Mouse (Mus musculus): ENCODE measurements around the gene Gm10490. TPM values are rescaled to one million over a fixed set of nuclear protein-coding genes. Genes with fewer than 3 reads are reported as not detected.
A peak's percentile ranks its signal among the peaks of the same experiment; 100 is the strongest.
"Not testable (repeated sequence)": the region's sequence is repeated elsewhere in the genome, so short reads cannot be mapped to it uniquely, and the experiment has no call there.

The Gm10490 gene
- not detected in 2 replicates for polyA plus RNA-seq (2014; fragmentation: Nextera tagmentation; extraction: Ambion mirVana)

GRCm38 (mm10) chrX:7909242-7909641 lies at the start of gene Gm10490:
Gm10490 (plus strand) TSS chrX:7909542.
- H3K9ac ChIP-seq (ENCODE audit: low read depth, low read length); H3K36me3 ChIP-seq (ENCODE audit: control insufficient read depth, insufficient read depth, low read length); ATAC-seq (ENCODE audit: low FRiP score, low TSS enrichment); H3K4me1 ChIP-seq (ENCODE audit: control insufficient read depth, insufficient read depth, low read length); H3K9me3 ChIP-seq (ENCODE audit: control insufficient read depth, low read length); H3K4me3 ChIP-seq (ENCODE audit: low read length); H3K27me3 ChIP-seq (ENCODE audit: control insufficient read depth, insufficient read depth, low read length); H3K27ac ChIP-seq (ENCODE audit: low read depth, low read length); H3K4me2 ChIP-seq (replicated peaks; ENCODE audit: low read depth, low read length): not testable (repeated sequence)
- 91% methylated on average over 4 of the region's 4 CpGs for WGBS

GRCm38 (mm10) chrX:7863181-7863580 lies 46.2 kb upstream of the Gm10490 start:
- H3K27ac ChIP-seq (ENCODE audit: low read depth, low read length) = no peak overlapping the region
- H3K27me3 ChIP-seq (ENCODE audit: control insufficient read depth, insufficient read depth, low read length) = no peaks in the 10 kb centered on the region
- ATAC-seq (ENCODE audit: low FRiP score, low TSS enrichment) = no peak
- H3K9ac ChIP-seq (ENCODE audit: low read depth, low read length) = no peak overlapping the region
- H3K4me2 ChIP-seq (replicated peaks; ENCODE audit: low read depth, low read length) = no peak overlapping the region
- peaks cover 6% of the 10 kb centered on the region; the same call in 1 of the 2 replicates for H3K36me3 ChIP-seq (ENCODE audit: control insufficient read depth, insufficient read depth, low read length)
- H3K4me3 ChIP-seq (ENCODE audit: low read length) = no peak overlapping the region
- no peaks in the 10 kb centered on the region for H3K4me1 ChIP-seq (ENCODE audit: control insufficient read depth, insufficient read depth, low read length)
- no peaks in the 10 kb centered on the region for H3K9me3 ChIP-seq (ENCODE audit: control insufficient read depth, low read length)
- WGBS = 95% methylated on average over 1 of the region's 1 CpGs

DNA sequence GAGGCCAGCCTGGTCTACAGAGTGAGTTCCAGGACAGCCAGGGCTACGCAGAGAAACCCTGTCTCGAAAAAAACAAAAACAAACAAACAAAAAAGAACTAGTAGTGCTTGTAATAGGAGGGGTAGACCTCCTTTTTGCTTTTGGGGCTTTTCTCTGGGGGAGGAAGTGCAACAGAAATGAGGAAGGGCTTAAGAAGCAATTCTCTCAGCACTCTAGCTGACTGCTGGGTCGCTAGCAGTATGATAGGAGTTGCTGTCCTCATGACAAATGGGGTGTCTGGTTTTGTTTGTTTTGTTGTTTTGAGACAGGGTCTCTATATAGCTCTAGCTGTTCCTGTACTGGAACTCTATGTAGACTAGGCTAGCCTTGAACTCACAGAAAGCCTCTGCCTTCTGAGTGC lies 44.8 kb upstream of the Gm10490 start:
- peaks cover 8% of the 10 kb centered on the region; the same call in 1 of the 2 replicates for H3K36me3 ChIP-seq (ENCODE audit: control insufficient read depth, insufficient read depth, low read length)
- no peaks in the 10 kb centered on the region for H3K9me3 ChIP-seq (ENCODE audit: control insufficient read depth, low read length)
- 69% methylated on average over 3 of the region's 3 CpGs for WGBS
- no peak overlapping the region for H3K27ac ChIP-seq (ENCODE audit: low read depth, low read length)
- no peak overlapping the region for H3K4me2 ChIP-seq (replicated peaks; ENCODE audit: low read depth, low read length)
- H3K4me1 ChIP-seq (ENCODE audit: control insufficient read depth, insufficient read depth, low read length) = no peaks in the 10 kb centered on the region
- no peak overlapping the region for H3K4me3 ChIP-seq (ENCODE audit: low read length)
- no peaks in the 10 kb centered on the region for H3K27me3 ChIP-seq (ENCODE audit: control insufficient read depth, insufficient read depth, low read length)
- no peak overlapping the region for H3K9ac ChIP-seq (ENCODE audit: low read depth, low read length)
- ATAC-seq (ENCODE audit: low FRiP score, low TSS enrichment) = no peak

GRCm38 (mm10) chrX:7865343-7865742 lies 44.0 kb upstream of the Gm10490 start:
- H3K9ac ChIP-seq (ENCODE audit: low read depth, low read length) = no peak overlapping the region
- 58% methylated on average over 2 of the region's 2 CpGs for WGBS
- no peaks in the 10 kb centered on the region for H3K9me3 ChIP-seq (ENCODE audit: control insufficient read depth, low read length)
- H3K27ac ChIP-seq (ENCODE audit: low read depth, low read length) = no peak overlapping the region
- H3K4me1 ChIP-seq (ENCODE audit: control insufficient read depth, insufficient read depth, low read length) = no peaks in the 10 kb centered on the region
- no peak overlapping the region for H3K4me3 ChIP-seq (ENCODE audit: low read length)
- ATAC-seq (ENCODE audit: low FRiP score, low TSS enrichment) = no peak
- no peak overlapping the region for H3K4me2 ChIP-seq (replicated peaks; ENCODE audit: low read depth, low read length)
- no peaks in the 10 kb centered on the region for H3K27me3 ChIP-seq (ENCODE audit: control insufficient read depth, insufficient read depth, low read length)
- peaks cover 8% of the 10 kb centered on the region; the same call in 1 of the 2 replicates for H3K36me3 ChIP-seq (ENCODE audit: control insufficient read depth, insufficient read depth, low read length)

GRCm38 (mm10) chrX:7865786-7866185 lies 43.6 kb upstream of the Gm10490 start:
- no peak overlapping the region for H3K9ac ChIP-seq (ENCODE audit: low read depth, low read length)
- no peaks in the 10 kb centered on the region for H3K27me3 ChIP-seq (ENCODE audit: control insufficient read depth, insufficient read depth, low read length)
- no peak overlapping the region for H3K27ac ChIP-seq (ENCODE audit: low read depth, low read length)
- no peak overlapping the region for H3K4me2 ChIP-seq (replicated peaks; ENCODE audit: low read depth, low read length)
- ATAC-seq (ENCODE audit: low FRiP score, low TSS enrichment) = no peak
- H3K36me3 ChIP-seq (ENCODE audit: control insufficient read depth, insufficient read depth, low read length) = peaks cover 8% of the 10 kb centered on the region; the same call in 1 of the 2 replicates
- no peak overlapping the region for H3K4me3 ChIP-seq (ENCODE audit: low read length)
- no peaks in the 10 kb centered on the region for H3K9me3 ChIP-seq (ENCODE audit: control insufficient read depth, low read length)
- WGBS = 74% methylated on average over 2 of the region's 2 CpGs
- no peaks in the 10 kb centered on the region for H3K4me1 ChIP-seq (ENCODE audit: control insufficient read depth, insufficient read depth, low read length)

DNA sequence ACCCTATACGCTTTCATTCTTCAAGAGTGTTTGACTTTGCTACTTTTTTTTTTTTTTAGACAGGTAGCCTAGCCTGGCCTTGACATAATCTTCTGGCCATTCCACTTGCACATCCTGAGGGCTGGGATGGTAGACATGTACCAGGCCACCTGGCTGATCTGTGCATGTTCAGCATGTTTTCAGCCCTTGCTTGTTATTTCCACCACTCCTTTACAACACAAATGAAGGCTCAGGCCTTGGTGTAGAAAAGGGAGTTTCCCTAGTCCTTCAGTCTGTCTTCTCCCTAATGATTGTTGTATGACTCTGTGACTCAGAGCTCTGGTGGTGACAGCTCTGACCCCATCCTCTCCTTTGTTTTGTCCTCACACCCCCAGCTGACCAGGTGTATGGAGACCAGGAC lies 42.2 kb upstream of the Gm10490 start:
- H3K36me3 ChIP-seq (ENCODE audit: control insufficient read depth, insufficient read depth, low read length) = peaks cover 15% of the 10 kb centered on the region; the same call in 1 of the 2 replicates
- no peak overlapping the region for H3K9ac ChIP-seq (ENCODE audit: low read depth, low read length)
- H3K4me1 ChIP-seq (ENCODE audit: control insufficient read depth, insufficient read depth, low read length) = no peaks in the 10 kb centered on the region
- H3K4me2 ChIP-seq (replicated peaks; ENCODE audit: low read depth, low read length) = no peak overlapping the region
- H3K4me3 ChIP-seq (ENCODE audit: low read length) = no peak overlapping the region
- ATAC-seq (ENCODE audit: low FRiP score, low TSS enrichment) = no peak
- WGBS = 100% methylated on average over 1 of the region's 1 CpGs
- no peaks in the 10 kb centered on the region for H3K9me3 ChIP-seq (ENCODE audit: control insufficient read depth, low read length)
- no peak overlapping the region for H3K27ac ChIP-seq (ENCODE audit: low read depth, low read length)
- no peaks in the 10 kb centered on the region for H3K27me3 ChIP-seq (ENCODE audit: control insufficient read depth, insufficient read depth, low read length)

DNA sequence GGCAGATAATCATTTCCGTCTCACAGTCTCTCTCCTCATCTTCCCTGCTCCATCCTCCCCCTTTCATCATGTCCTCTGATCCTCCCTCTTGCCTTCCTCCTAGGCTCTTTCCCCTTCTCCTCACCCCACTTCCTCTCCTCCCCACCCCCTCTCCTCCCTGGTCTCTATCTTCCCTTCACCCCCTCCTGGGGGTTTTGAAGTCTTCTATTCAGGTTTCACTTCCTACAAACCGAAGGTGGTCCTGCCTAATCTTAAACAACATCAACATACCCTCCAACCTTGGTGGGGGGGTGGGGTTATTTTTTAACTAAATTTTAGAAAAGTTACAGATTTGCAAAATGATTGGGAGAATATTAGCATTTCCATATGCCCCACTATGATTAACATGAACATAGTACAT lies 40.8 kb upstream of the Gm10490 start:
- no peak for ATAC-seq (ENCODE audit: low FRiP score, low TSS enrichment)
- H3K9ac ChIP-seq (ENCODE audit: low read depth, low read length) = no peak overlapping the region
- H3K27me3 ChIP-seq (ENCODE audit: control insufficient read depth, insufficient read depth, low read length) = no peaks in the 10 kb centered on the region
- no peak overlapping the region for H3K4me2 ChIP-seq (replicated peaks; ENCODE audit: low read depth, low read length)
- no peak overlapping the region for H3K27ac ChIP-seq (ENCODE audit: low read depth, low read length)
- 52% methylated on average over 2 of the region's 2 CpGs for WGBS
- no peaks in the 10 kb centered on the region for H3K9me3 ChIP-seq (ENCODE audit: control insufficient read depth, low read length)
- no peaks in the 10 kb centered on the region for H3K4me1 ChIP-seq (ENCODE audit: control insufficient read depth, insufficient read depth, low read length)
- peaks cover 23% of the 10 kb centered on the region; the same call in 1 of the 2 replicates for H3K36me3 ChIP-seq (ENCODE audit: control insufficient read depth, insufficient read depth, low read length)
- H3K4me3 ChIP-seq (ENCODE audit: low read length) = no peak overlapping the region

GRCm38 (mm10) chrX:7869826-7870225 lies 39.5 kb upstream of the Gm10490 start:
- Histone ChIP-seq H3K4me2 (replicated peaks; ENCODE audit: low read depth, low read length) (no peak overlapping the region), H3K27ac (ENCODE audit: low read depth, low read length) (no peak overlapping the region), H3K9ac (ENCODE audit: low read depth, low read length) (no peak overlapping the region), H3K27me3 (ENCODE audit: control insufficient read depth, insufficient read depth, low read length) (no peaks in the 10 kb centered on the region), H3K4me3 (ENCODE audit: low read length) (no peak overlapping the region), H3K36me3 (ENCODE audit: control insufficient read depth, insufficient read depth, low read length) (peaks cover 26% of the 10 kb centered on the region; the same call in 1 of the 2 replicates), H3K9me3 (ENCODE audit: control insufficient read depth, low read length) (no peaks in the 10 kb centered on the region), H3K4me1 (ENCODE audit: control insufficient read depth, insufficient read depth, low read length) (no peaks in the 10 kb centered on the region)
- no peak for ATAC-seq (ENCODE audit: low FRiP score, low TSS enrichment)
- WGBS = 55% methylated on average over 3 of the region's 3 CpGs

- Histone ChIP-seq H3K4me3 (ENCODE audit: low read length) (peak within 1 kb of the TSS; percentile 46), H3K27me3 (ENCODE audit: control insufficient read depth, insufficient read depth, low read length) (no peaks in the 10 kb centered on the region), H3K27ac (ENCODE audit: low read depth, low read length) (no peak within 1 kb of the TSS), H3K9me3 (ENCODE audit: control insufficient read depth, low read length) (no peaks in the 10 kb centered on the region), H3K36me3 (ENCODE audit: control insufficient read depth, insufficient read depth, low read length) (peaks cover 9% of the 10 kb centered on the region; the same call in 1 of the 2 replicates), H3K9ac (ENCODE audit: low read depth, low read length) (peak within 1 kb of the TSS; percentile 28; the same call in 1 of the 2 replicates), H3K4me1 (ENCODE audit: control insufficient read depth, insufficient read depth, low read length) (no peaks in the 10 kb centered on the region), H3K4me2 (replicated peaks; ENCODE audit: low read depth, low read length) (peak within 1 kb of the TSS; percentile 70)
- peak; percentile 93 for ATAC-seq (ENCODE audit: low FRiP score, low TSS enrichment)
- WGBS = 21% methylated on average over 38 of the region's 38 CpGs
Measured at GRCm38 (mm10) chrX:7878007-7878419, 31.3 kb upstream of the Gm10490 start, which contains the start of gene Pim2. Pim2 (plus strand) TSS chrX:7878262.
